Mouse (Mus musculus) heart, embryonic 12.5 days (tissue): ENCODE data around the gene Pds5a. TPM values are rescaled to one million over a fixed set of nuclear protein-coding genes. Genes with fewer than 3 reads are reported as not detected.

Source experiments
- ATAC-seq: fragments of 200-750 bp; cut with Nextera tagmentation; 2 replicates; pipeline ENCODE4 v1.8.0; 2017; ENCODE audit warnings: moderate TSS enrichment, moderate library complexity; ENCODE audit not compliant: insufficient number of reproducible peaks, low FRiP score
- H3K27ac ChIP-seq: fragments of 300-500 bp; sonication (generic); 2 replicates; pipeline ENCODE4 v1.5.1; 2016; ENCODE audit warnings: mild to moderate bottlenecking, moderate library complexity; ENCODE audit not compliant: poor library complexity, severe bottlenecking
- H3K27me3 ChIP-seq: fragments of 300-500 bp; sonication (generic); replicated peaks from 2 replicates; pipeline ENCODE4 v1.6.1; 2016; ENCODE audit warnings: mild to moderate bottlenecking, moderate library complexity
- H3K36me3 ChIP-seq: fragments of 300-500 bp; sonication (generic); 2 replicates; pipeline ENCODE4 v1.6.1; 2016; ENCODE audit warnings: mild to moderate bottlenecking, moderate library complexity
- H3K4me1 ChIP-seq: fragments of 300-500 bp; sonication (generic); replicated peaks from 2 replicates; pipeline ENCODE4 v1.6.1; 2016; ENCODE audit warnings: mild to moderate bottlenecking
- H3K4me2 ChIP-seq: fragments of 300-500 bp; sonication (generic); 2 replicates; pipeline ENCODE4 v1.6.1; 2016; ENCODE audit warnings: mild to moderate bottlenecking, moderate library complexity
- H3K4me3 ChIP-seq: fragments of 300-500 bp; sonication (generic); 2 replicates; pipeline ENCODE4 v1.5.1; 2016; ENCODE audit warnings: mild to moderate bottlenecking
- H3K9ac ChIP-seq: fragments of 300-500 bp; sonication (generic); 2 replicates; pipeline ENCODE4 v1.6.1; 2016; ENCODE audit warnings: mild to moderate bottlenecking, moderate library complexity
- H3K9me3 ChIP-seq: fragments of 300-500 bp; sonication (generic); replicated peaks from 2 replicates; pipeline ENCODE4 v1.6.1; 2016; ENCODE audit warnings: mild to moderate bottlenecking, moderate library complexity
- WGBS: fragments of 180-500 bp; shearing (Covaris S2); methylation state at CpG from one replicate; pipeline ENCODE4 v1.1.7; 2016; 5-methylcytosine and 5-hydroxymethylcytosine counted together
- polyA plus RNA-seq: library from polyadenylated mRNA; unstranded; fragments of >200 nt; fragmentation: Nextera tagmentation; extraction: Ambion mirVana; gene quantifications from 2 replicates; pipeline ENCODE4 v1.2.1, GENCODE M21; 2016

The Pds5a gene
- polyA plus RNA-seq, 1 experiment from 2014 or later: 61.7 TPM

DNA sequence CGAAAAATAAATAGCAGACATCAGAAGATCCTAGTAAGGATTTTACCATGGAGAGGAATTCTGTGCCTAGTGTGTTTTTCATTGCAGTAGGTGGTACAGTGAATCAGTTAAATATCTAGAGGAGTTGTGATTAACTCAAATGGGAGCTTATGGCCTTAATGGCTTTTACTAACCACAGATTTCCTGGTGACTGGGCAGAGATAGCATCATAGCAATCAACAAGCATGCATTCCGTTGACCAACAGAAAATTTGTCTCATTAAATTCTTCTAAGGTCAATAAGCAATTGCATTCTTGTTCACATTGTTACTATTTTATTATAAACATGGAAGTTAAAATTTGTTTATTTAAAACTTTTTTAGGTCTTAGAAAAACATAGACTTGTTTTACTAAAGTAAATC is 132.6 kb downstream of the Pds5a start:
- Histone ChIP-seq H3K9me3 (no peaks in the 10 kb centered on the region), H3K4me3 (no peak overlapping the region), H3K27ac (no peak overlapping the region), H3K36me3 (peaks cover 14% of the 10 kb centered on the region), H3K27me3 (no peaks in the 10 kb centered on the region), H3K4me1 (peaks cover 9% of the 10 kb centered on the region), H3K4me2 (no peak overlapping the region), H3K9ac (no peak overlapping the region)
- no peak for ATAC-seq
- 86% methylated on average over 2 of the region's 2 CpGs for whole genome bisulfite sequencing

DNA sequence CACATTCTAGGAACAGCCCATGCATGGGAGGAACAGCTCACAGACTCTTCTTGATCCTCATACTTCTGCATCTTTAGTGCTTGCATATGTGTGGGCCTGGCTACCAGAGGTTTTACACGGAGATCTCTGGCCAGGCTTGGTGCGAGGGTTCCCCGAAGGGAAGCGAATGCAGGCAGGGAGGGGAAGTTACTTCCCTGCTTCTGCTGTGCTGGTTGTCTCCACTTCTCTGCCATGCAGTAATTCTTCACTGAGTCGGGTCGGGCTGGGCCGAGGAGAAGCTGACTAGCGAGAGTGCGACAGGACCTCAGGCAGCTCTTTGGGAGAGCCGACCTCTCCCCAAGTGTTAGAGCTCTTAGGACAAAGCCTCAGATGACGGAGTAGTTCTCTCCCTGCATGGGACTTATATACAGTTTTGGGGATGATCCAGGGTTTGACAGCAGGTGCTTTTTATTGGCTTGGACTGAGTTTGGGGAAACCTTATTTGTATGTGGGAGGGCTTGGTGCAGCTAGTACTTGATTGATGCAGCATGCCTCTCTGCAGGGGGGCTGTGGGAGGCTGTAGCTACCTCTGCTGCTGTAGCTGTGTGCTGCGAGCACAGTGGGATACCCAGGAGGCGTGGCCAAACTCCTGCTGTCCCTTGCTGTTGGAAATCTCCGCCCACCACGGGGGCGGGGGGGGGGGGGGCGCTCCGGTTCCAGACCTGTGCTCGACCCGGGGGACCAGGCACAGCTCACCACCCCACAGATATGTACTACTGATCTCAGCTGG is 136.8 kb downstream of the Pds5a start:
- Histone ChIP-seq H3K9me3 (no peaks in the 10 kb centered on the region), H3K4me1 (peaks cover 14% of the 10 kb centered on the region), H3K36me3 (no peaks in the 10 kb centered on the region), H3K27me3 (no peaks in the 10 kb centered on the region), H3K9ac (peak overlapping the region; percentile 1; the same call in 1 of the 2 replicates), H3K27ac (no peak overlapping the region), H3K4me2 (no peak overlapping the region), H3K4me3 (no peak overlapping the region)
- 0 out of 2 replicates have a peak, but pooled peaks have one; percentile 59 for ATAC-seq
- WGBS: 42% methylated on average over 19 of the region's 20 CpGs

DNA sequence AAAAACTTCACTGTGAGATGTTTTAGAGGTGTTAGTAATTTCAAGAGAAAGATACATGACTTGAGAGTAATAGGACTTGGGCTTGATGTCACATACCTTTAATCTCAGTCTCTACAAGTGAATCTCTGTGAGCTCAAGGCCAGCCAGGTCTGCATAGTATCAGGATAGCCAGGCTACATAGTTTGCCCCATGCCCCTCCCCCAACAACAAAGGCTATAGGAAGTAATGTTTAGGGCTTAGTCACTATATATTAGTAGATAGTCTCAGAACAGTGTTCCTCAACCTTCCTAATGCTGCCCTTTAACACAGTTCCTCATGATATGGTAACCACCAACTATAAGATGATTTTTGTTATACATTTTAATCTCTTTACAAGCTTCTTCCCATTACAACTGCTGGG is 141.0 kb downstream of the Pds5a start:
- no peaks in the 10 kb centered on the region for H3K27me3 ChIP-seq
- no peak for ATAC-seq
- no peaks in the 10 kb centered on the region for H3K9me3 ChIP-seq
- H3K9ac ChIP-seq: no peak overlapping the region
- H3K4me2 ChIP-seq: no peak overlapping the region
- no peak overlapping the region for H3K4me3 ChIP-seq
- H3K4me1 ChIP-seq: peaks cover 14% of the 10 kb centered on the region
- H3K27ac ChIP-seq: no peak overlapping the region
- peaks cover 13% of the 10 kb centered on the region for H3K36me3 ChIP-seq

Other genes starting within 250 kb of the Pds5a start
- not detected in 2 replicates for gene Gm43552, start 205.4 kb downstream of the Pds5a start, polyA plus RNA-seq
- 124 and 138 TPM in 2 replicates for gene Smim14, start 161.1 kb downstream of the Pds5a start, polyA plus RNA-seq
- 142 and 152 TPM in 2 replicates for gene Ube2k, start 161.0 kb downstream of the Pds5a start, polyA plus RNA-seq
- 31.9 and 32.9 TPM in 2 replicates for gene N4bp2, start 65.2 kb upstream of the Pds5a start, polyA plus RNA-seq
- 0.85 and 0.97 TPM in 2 replicates for gene Rhoh, start 162.9 kb upstream of the Pds5a start, polyA plus RNA-seq
- 0.26 TPM in 1 of 2 replicates, not detected in the other for gene Chrna9, start 236.6 kb upstream of the Pds5a start, polyA plus RNA-seq